Mouse (Mus musculus): ENCODE measurements around the gene Vps54. TPM values are rescaled to one million over a fixed set of nuclear protein-coding genes. Genes with fewer than 3 reads are reported as not detected.
A peak's percentile ranks its signal among the peaks of the same experiment; 100 is the strongest.

Gene Vps54
- polyA plus RNA-seq, 1 experiment from 2014 or later = 10.6 TPM

GRCm38 (mm10) chr11:21224446-21224845, 14.6 kb upstream of the Vps54 start:
- Histone ChIP-seq H3K27me3 (replicated peaks; ENCODE audit: insufficient read depth, low read length) (no peaks in the 10 kb centered on the region), H3K4me3 (ENCODE audit: low read depth, low read length) (no peak overlapping the region)
- ATAC-seq = 0 out of 2 replicates have a peak, but pooled peaks have one; percentile 35

GRCm38 (mm10) chr11:21224983-21225382, 14.1 kb upstream of the Vps54 start:
- DNase-seq (ENCODE audit: low spot score) (peak; percentile 31), ATAC-seq (no peak)
- Histone ChIP-seq H3K27me3 (replicated peaks; ENCODE audit: insufficient read depth, low read length) (no peaks in the 10 kb centered on the region), H3K4me3 (ENCODE audit: low read depth, low read length) (no peak overlapping the region), H3K9me3 (ENCODE audit: low read length) (no peaks in the 10 kb centered on the region), H3K27ac (ENCODE audit: low read length) (no peak overlapping the region), H3K4me1 (ENCODE audit: insufficient read depth, low read depth, low read length) (no peaks in the 10 kb centered on the region), H3K4me2 (replicated peaks; ENCODE audit: low read depth, low read length) (no peak overlapping the region), H3K9ac (replicated peaks; ENCODE audit: low read depth) (no peak overlapping the region), H3K36me3 (ENCODE audit: insufficient read depth, low read length) (no peaks in the 10 kb centered on the region)
- TF ChIP-seq CTCF (IDR thresholded peaks at IDR 0.05) (no peak), EP300 (IDR thresholded peaks at IDR 0.05) (no peak)

More at GRCm38 (mm10) chr11:21224446-21224845, 14.6 kb upstream of the Vps54 start:
- peak; percentile 36 for DNase-seq (ENCODE audit: low spot score)
- H3K36me3 ChIP-seq (ENCODE audit: insufficient read depth, low read length) = no peaks in the 10 kb centered on the region
- H3K4me2 ChIP-seq (replicated peaks; ENCODE audit: low read depth, low read length) = no peak overlapping the region
- H3K4me1 ChIP-seq (ENCODE audit: insufficient read depth, low read depth, low read length) = no peaks in the 10 kb centered on the region
- no peaks in the 10 kb centered on the region for H3K9me3 ChIP-seq (ENCODE audit: low read length)
- no peak overlapping the region for H3K27ac ChIP-seq (ENCODE audit: low read length)
- H3K9ac ChIP-seq (replicated peaks; ENCODE audit: low read depth) = no peak overlapping the region
- TF ChIP-seq EP300 (IDR thresholded peaks at IDR 0.05) = no peak
- TF ChIP-seq CTCF (IDR thresholded peaks at IDR 0.05) = no peak

- no peaks in the 10 kb centered on the region for H3K36me3 ChIP-seq (ENCODE audit: insufficient read depth, low read length)
- H3K27me3 ChIP-seq (replicated peaks; ENCODE audit: insufficient read depth, low read length) = no peaks in the 10 kb centered on the region
- ATAC-seq (no peak), DNase-seq (ENCODE audit: low spot score) (no peak)
- no peak overlapping the region for H3K27ac ChIP-seq (ENCODE audit: low read length)
- H3K4me2 ChIP-seq (replicated peaks; ENCODE audit: low read depth, low read length) = no peak overlapping the region
- H3K9me3 ChIP-seq (ENCODE audit: low read length) = no peaks in the 10 kb centered on the region
- TF ChIP-seq EP300 (IDR thresholded peaks at IDR 0.05) (no peak), CTCF (IDR thresholded peaks at IDR 0.05) (no peak)
- H3K4me3 ChIP-seq (ENCODE audit: low read depth, low read length) = no peak overlapping the region
- H3K4me1 ChIP-seq (ENCODE audit: insufficient read depth, low read depth, low read length) = no peaks in the 10 kb centered on the region
- no peak overlapping the region for H3K9ac ChIP-seq (replicated peaks; ENCODE audit: low read depth)
These were observed 3.7 kb upstream of the Vps54 start for GRCm38 (mm10) chr11:21235381-21235780.

- H3K4me2 ChIP-seq (replicated peaks; ENCODE audit: low read depth, low read length) = no peak overlapping the region
- H3K36me3 ChIP-seq (ENCODE audit: insufficient read depth, low read length) = no peaks in the 10 kb centered on the region
- no peak overlapping the region for H3K4me3 ChIP-seq (ENCODE audit: low read depth, low read length)
- ATAC-seq (no peak), DNase-seq (ENCODE audit: low spot score) (peak; percentile 72)
- no peaks in the 10 kb centered on the region for H3K27me3 ChIP-seq (replicated peaks; ENCODE audit: insufficient read depth, low read length)
- 50% methylated on average over 2 of the region's 2 CpGs for WGBS
- H3K4me1 ChIP-seq (ENCODE audit: insufficient read depth, low read depth, low read length) = no peaks in the 10 kb centered on the region
- no peaks in the 10 kb centered on the region for H3K9me3 ChIP-seq (ENCODE audit: low read length)
- H3K27ac ChIP-seq (ENCODE audit: low read length) = no peak overlapping the region
- no peak; the same call in 1 of the 2 replicates for TF ChIP-seq CTCF (IDR thresholded peaks at IDR 0.05)
- TF ChIP-seq EP300 (IDR thresholded peaks at IDR 0.05) = no peak
- no peak overlapping the region for H3K9ac ChIP-seq (replicated peaks; ENCODE audit: low read depth)
These were observed 3.3 kb upstream of the Vps54 start for GRCm38 (mm10) chr11:21235821-21236220.

GRCm38 (mm10) chr11:21236996-21237395, 2.1 kb upstream of the Vps54 start:
- Histone ChIP-seq H3K9ac (replicated peaks; ENCODE audit: low read depth) (no peak overlapping the region), H3K4me2 (replicated peaks; ENCODE audit: low read depth, low read length) (no peak overlapping the region), H3K36me3 (ENCODE audit: insufficient read depth, low read length) (no peaks in the 10 kb centered on the region), H3K27ac (ENCODE audit: low read length) (no peak overlapping the region), H3K9me3 (ENCODE audit: low read length) (no peaks in the 10 kb centered on the region), H3K4me3 (ENCODE audit: low read depth, low read length) (no peak overlapping the region), H3K4me1 (ENCODE audit: insufficient read depth, low read depth, low read length) (no peaks in the 10 kb centered on the region), H3K27me3 (replicated peaks; ENCODE audit: insufficient read depth, low read length) (no peaks in the 10 kb centered on the region)
- 51% methylated on average over 4 of the region's 4 CpGs for WGBS
- no peak for TF ChIP-seq EP300 (IDR thresholded peaks at IDR 0.05)
- TF ChIP-seq CTCF (IDR thresholded peaks at IDR 0.05) = no peak
- DNase-seq (ENCODE audit: low spot score) (no peak), ATAC-seq (no peak)

GRCm38 (mm10) chr11:21237474-21238278, 1.4 kb upstream of the Vps54 start:
- ATAC-seq (no peak), DNase-seq (ENCODE audit: low spot score) (no peak)
- Histone ChIP-seq H3K4me2 (replicated peaks; ENCODE audit: low read depth, low read length) (peak overlapping the region; percentile 75; the same call in 1 of the 2 replicates), H3K36me3 (ENCODE audit: insufficient read depth, low read length) (no peaks in the 10 kb centered on the region), H3K4me1 (ENCODE audit: insufficient read depth, low read depth, low read length) (0 out of 2 replicates have a peak, but pooled peaks cover 3% of the 10 kb centered on the region), H3K9me3 (ENCODE audit: low read length) (no peaks in the 10 kb centered on the region), H3K27me3 (replicated peaks; ENCODE audit: insufficient read depth, low read length) (no peaks in the 10 kb centered on the region), H3K9ac (replicated peaks; ENCODE audit: low read depth) (no peak overlapping the region), H3K4me3 (ENCODE audit: low read depth, low read length) (no peak overlapping the region; the same call in 1 of the 2 replicates), H3K27ac (ENCODE audit: low read length) (peak overlapping the region; percentile 98; the same call in 1 of the 2 replicates)
- 100% methylated on average over 2 of the region's 2 CpGs for WGBS
- no peak for TF ChIP-seq EP300 (IDR thresholded peaks at IDR 0.05)
- no peak for TF ChIP-seq CTCF (IDR thresholded peaks at IDR 0.05)

All from lung, postnatal 0 days (tissue).